Mouse (Mus musculus) thymus, adult 18-20 months (tissue): ENCODE results near the gene Nrcam.

ENCODE experiments used
- DNase-seq, 2 experiments: peaks; one replicate each; pipeline ENCODE4 v3.0.0; 2022; ENCODE audit warnings: mixed read lengths in 2 of 2

The Nrcam gene

DNA sequence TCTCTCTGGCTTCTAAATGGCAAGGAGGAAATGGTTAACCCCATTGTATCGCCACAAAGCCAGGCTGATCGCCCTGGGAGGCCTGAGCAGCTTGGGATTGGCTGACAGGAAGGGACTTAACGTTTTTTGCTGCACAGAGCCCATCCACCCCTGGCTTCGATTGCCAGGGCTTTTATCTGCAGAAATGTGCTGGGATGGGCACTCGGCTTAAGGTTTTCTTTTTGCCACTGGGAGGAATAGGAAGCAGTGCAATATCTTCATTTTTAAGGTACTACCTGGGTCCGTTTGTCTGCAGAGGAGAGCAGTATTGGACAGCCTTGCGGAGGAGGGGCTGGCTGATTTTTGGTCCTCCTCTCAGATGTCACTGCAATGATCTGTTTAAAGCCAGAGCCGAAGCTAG is 110.2 kb downstream of the Nrcam start:
- no peak for DNase-seq

GRCm38 (mm10) chr12:44440230-44440629 is 111.5 kb downstream of the Nrcam start:
- DNase-seq: no peak

GRCm38 (mm10) chr12:44450930-44451329 is 122.2 kb downstream of the Nrcam start:
- no peak for DNase-seq

DNA sequence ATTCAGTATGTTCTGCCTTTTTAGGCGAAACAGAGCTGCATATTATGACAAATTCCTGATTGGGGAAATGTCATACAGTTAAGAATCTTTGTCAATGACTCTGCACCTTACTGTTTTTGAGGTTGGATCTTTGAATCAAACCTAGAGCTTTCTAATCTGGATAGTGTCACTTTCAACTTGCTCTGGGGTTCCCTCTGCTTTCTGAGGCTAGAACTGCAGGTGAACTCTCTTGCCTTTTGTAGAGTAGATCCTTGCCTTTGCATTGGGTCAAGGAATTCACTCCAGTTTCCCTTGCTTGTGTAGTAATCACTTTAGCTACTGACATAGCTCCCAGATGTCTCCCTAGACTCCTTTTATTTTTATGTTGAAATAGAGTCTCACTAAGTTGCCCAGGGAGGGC is 123.1 kb downstream of the Nrcam start:
- no peak for DNase-seq

DNA sequence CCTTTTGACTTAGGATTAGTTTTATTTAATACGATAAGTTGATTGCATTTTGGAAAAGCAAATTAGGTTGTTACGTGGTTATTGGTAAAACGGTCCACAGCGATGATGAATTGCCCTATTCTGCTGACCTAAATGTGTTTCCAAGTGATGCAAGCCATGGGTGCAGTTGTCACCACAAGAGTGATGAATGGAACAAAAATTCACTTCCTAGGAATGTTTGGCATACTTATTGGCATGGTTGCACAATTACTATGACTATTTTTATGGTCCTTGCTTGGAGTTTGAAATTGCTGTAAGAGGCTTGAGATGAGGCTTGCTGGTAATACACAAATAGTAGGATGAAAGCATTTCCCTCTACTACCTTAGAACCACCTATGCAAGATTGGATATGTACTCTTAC is 125.1 kb downstream of the Nrcam start:
- DNase-seq: no peak

DNA sequence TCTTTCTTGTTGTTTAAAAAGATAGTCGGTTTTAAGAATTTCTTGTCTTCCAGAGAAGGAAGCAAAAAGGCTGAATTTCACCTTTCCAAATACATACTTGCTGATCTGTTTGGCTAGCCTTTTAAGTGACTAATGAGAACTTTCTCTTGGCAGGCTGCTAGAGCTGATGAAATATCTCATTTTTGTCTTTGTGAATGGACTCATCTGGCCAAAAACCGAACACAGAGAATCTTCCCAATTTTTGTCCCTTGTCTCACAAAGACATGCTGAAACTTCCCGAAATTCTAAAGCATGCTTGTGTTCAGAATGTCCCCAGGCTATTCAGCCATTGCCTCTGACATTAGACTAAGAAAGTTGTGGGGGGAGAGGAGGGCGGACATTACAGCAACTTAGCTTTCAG is 129.3 kb downstream of the Nrcam start:
- no peak for DNase-seq

DNA sequence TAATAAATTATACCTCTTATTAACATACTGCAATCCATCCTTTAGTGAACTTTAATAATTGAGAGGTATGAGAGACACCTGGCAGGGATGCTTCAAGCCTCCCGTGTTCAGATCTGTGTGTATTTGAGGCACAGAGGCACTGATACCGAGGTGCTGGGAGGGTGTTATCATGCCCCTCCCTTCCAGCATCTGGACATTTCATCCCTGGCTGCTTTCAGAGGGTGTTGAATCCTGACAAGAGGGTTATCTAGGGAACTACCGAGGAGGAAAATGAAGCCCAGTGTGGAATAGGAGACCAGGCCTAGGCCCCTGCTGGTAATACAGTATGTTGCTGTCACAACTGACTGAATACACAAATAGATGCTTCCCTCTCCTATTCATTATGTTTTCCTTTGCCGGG is 133.8 kb downstream of the Nrcam start:
- no peak for DNase-seq

DNA sequence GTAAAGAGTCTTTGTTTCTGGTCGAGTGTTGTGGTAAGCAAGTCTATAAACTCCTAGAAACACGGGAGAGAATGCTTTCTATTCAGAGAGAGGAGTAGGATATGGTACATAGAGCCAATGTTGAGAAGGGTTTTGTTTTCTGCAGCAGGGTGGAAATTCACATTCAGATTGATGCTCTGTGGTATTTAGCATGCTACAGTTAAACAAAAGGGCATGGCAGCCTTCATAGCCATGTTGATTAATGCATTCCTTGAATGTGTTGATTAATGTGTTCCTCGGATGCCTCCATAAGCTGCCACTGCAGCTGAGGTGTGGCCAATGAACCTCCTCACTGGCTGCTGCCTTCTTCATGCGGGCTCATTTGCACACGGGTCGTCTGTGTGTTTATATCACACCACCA is 134.3 kb downstream of the Nrcam start:
- DNase-seq: no peak

- DNase-seq: no peak
Observed at GRCm38 (mm10) chr12:44471073-44471472, 142.4 kb downstream of the Nrcam start.

- no peak for DNase-seq
Observed at GRCm38 (mm10) chr12:44475355-44475754, 146.7 kb downstream of the Nrcam start.

GRCm38 (mm10) chr12:44479260-44480030 is 150.8 kb downstream of the Nrcam start:
- DNase-seq: no peak

DNA sequence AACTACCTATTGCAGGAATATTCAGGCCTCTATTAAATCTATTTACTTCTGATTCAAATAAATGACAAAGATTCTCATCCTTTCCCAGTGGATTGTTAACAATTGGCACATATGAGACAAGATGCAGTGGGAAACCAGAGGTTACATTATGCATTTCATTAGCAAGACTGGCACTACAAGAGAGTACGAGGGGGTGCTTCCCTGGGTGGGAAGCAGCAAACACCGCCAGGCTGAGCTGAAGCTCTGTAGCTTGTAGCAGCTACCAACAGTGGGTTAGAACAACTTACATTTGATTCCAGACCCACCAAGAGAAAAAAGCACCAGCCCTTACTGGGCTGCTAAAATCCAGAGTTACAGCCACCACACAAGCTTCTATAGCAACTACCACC is 151.3 kb downstream of the Nrcam start:
- no peak for DNase-seq

DNA sequence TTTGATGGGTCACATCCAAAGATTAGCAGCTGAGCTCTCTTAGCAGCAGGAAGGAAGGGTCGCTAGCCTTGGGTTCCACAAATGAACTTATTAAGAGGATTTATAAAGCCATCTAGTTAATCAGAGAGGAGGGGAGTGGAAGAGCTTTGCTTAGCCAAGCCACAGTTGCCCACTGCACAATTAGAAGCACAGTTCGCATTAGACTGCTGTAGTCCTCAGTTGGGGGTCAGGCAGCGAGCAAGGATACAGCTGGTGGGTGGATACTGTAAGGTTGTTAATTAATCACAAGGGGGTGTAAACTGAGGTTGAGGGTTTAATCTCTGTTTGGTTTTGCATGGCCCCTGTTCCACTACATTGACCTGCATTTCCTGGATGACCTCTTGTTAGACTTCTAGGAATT is 152.7 kb downstream of the Nrcam start:
- DNase-seq: no peak

DNA sequence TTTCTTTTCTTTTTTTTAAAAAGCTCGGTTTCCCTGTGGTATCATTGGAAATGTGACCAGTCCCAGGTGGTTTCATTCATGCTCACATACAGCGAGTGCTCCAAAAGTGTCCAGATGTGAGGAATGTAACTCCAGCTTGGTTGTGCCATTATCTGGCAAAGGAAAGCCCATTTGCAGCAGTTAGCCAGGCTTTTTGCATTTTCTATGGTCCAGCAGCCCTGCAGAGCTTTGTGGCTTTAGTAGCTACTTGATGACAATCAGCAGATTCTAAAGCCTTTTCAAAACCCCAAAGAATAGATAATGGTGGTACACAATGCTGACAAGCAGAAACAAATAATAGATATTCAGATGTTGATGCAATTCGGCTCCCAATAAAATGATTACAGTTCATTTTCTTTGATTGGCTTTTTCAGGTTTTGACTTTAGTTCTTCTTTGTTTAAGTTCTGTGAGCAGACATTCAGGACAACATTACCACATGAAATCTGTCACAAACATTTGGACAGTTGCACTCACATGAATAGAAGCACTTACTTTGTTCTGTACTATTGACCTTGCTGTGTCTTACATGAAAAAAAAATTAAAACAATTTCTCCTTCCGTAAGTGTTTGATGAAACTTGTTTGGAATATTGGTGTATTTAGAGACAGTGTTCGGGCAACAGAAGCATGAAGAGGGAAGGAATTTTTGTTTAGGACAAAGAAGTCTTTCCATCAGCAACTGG is 164.2 kb downstream of the Nrcam start:
- DNase-seq: no peak

DNA sequence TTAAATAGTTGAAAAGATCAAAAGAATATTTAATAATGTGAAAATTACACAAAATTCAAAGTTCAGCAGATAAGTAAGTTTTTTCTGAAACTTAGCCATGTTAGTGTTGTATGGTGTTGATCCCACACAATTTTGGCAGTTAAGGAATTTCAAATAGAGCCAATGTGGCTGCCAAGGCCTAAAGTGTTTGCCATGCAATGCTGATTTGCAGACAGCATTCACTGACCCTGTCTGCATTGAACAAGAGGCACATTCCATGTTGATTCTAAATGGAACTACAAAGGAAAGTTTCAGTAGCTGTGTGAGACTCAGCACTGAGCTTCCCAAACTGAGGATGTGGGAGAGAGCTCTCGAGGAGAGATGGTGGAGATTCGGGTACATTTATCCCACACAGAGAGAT is 169.1 kb downstream of the Nrcam start:
- DNase-seq: no peak

GRCm38 (mm10) chr12:44498872-44499271 is 170.2 kb downstream of the Nrcam start:
- DNase-seq: no peak

- no peak for DNase-seq
Observed at GRCm38 (mm10) chr12:44501807-44502487, 173.3 kb downstream of the Nrcam start.

DNA sequence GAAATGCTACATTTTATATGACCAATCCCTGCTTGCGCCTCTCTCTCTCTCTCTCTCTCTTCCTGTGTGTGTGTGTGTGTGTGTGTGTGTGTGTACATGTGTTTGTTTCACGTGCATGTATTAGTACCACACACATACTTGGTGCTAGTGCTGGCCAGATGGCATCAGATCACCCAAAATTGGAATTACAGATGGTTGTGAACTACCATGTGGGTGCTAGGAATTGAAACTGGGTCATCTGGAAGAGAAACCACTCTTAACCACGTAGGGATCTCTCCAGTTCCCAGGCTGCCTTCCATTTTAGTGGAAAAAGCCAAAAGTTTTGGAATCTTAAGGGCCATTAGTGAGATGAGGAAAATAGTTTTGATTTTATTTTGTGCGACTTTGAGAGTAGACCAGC is 175.1 kb downstream of the Nrcam start:
- DNase-seq: no peak

GRCm38 (mm10) chr12:44508635-44509034 is 179.9 kb downstream of the Nrcam start:
- DNase-seq: no peak

- no peak for DNase-seq
Observed at GRCm38 (mm10) chr12:44509406-44510104, 180.9 kb downstream of the Nrcam start.

- no peak for DNase-seq
Observed at GRCm38 (mm10) chr12:44515066-44515465, 186.4 kb downstream of the Nrcam start.

DNA sequence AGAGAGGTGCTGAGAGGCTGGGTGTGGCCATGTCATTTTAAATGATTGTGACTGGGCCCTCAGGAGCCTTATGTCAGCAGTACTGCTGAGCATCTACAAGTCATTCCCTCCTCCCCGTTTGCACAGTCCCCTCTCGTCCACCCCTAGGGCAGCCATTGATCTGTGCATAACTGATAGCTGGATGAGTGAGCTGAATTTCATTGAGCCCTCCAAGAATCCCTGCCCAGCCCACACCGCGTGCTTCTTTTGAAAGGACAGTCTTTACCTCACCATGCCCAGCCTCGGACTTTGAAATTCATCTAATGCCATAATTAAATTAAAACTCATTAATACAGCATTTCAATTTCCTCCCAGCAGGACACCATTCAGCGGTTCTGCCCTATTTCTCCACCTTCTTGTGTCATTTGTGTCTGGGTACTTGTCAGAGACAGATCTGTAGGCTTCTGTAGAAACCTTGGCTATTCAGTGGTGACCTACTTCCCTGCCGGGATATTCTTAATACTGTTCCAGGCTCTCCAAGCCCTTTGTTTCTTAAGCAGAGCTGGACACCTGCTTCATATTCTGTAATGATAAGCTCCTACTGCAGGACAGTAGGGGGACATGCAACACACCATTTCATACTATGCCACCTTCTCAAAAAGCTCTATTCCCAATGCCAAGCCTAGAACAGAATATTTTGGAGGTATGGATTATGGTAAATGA is 190.9 kb downstream of the Nrcam start:
- no peak for DNase-seq

- DNase-seq: no peak
Observed at GRCm38 (mm10) chr12:44521496-44521895, 192.8 kb downstream of the Nrcam start.
